Mouse (Mus musculus): Measurements from ENCODE around the gene Hoxb7. TPM values are rescaled to one million over a fixed set of nuclear protein-coding genes. Genes with fewer than 3 reads are reported as not detected.

Gene Hoxb7
- total and polyA plus RNA-seq, 2 experiments from 2014 or later = 0.20 TPM; not detected in 1

- Histone ChIP-seq H3K36me3 (replicated peaks; ENCODE audit: control insufficient read depth, insufficient read depth, low read length) (no peaks in the 10 kb centered on the region), H3K4me1 (ENCODE audit: control insufficient read depth, insufficient read depth) (no peaks in the 10 kb centered on the region), H3K27me3 (ENCODE audit: control insufficient read depth, insufficient read depth, low read length) (peaks cover 100% of the 10 kb centered on the region), H3K9ac (replicated peaks; ENCODE audit: low read depth, low read length) (no peak overlapping the region), H3K27ac (ENCODE audit: low read depth) (no peak overlapping the region), H3K9me3 (replicated peaks; ENCODE audit: control insufficient read depth, low read length) (no peaks in the 10 kb centered on the region), H3K4me2 (ENCODE audit: low read depth, low read length) (no peak overlapping the region), H3K4me3 (ENCODE audit: low read depth, low read length) (no peak overlapping the region)
- ATAC-seq (ENCODE audit: insufficient read depth, low read depth) (no peak), DNase-seq (ENCODE audit: low spot score) (no peak)
- no peak for TF ChIP-seq CTCF (IDR thresholded peaks at IDR 0.05; ENCODE audit: low read depth)
- no peak for TF ChIP-seq EP300 (IDR thresholded peaks at IDR 0.05; ENCODE audit: low read depth)
- WGBS = 32% methylated on average over 7 of the region's 7 CpGs
Measured at GRCm38 (mm10) chr11:96306183-96306907, 19.9 kb downstream of the Hoxb7 start.

GRCm38 (mm10) chr11:96306908-96307269, 20.5 kb downstream of the Hoxb7 start:
- H3K27ac ChIP-seq (ENCODE audit: low read depth) = no peak overlapping the region
- no peak overlapping the region for H3K4me3 ChIP-seq (ENCODE audit: low read depth, low read length)
- H3K27me3 ChIP-seq (ENCODE audit: control insufficient read depth, insufficient read depth, low read length) = peaks cover 100% of the 10 kb centered on the region
- no peak overlapping the region for H3K9ac ChIP-seq (replicated peaks; ENCODE audit: low read depth, low read length)
- WGBS = 24% methylated on average over 13 of the region's 13 CpGs
- H3K4me2 ChIP-seq (ENCODE audit: low read depth, low read length) = no peak overlapping the region
- H3K9me3 ChIP-seq (replicated peaks; ENCODE audit: control insufficient read depth, low read length) = no peaks in the 10 kb centered on the region
- no peaks in the 10 kb centered on the region for H3K36me3 ChIP-seq (replicated peaks; ENCODE audit: control insufficient read depth, insufficient read depth, low read length)
- H3K4me1 ChIP-seq (ENCODE audit: control insufficient read depth, insufficient read depth) = no peaks in the 10 kb centered on the region
- DNase-seq (ENCODE audit: low spot score) (no peak), ATAC-seq (ENCODE audit: insufficient read depth, low read depth) (no peak)
- TF ChIP-seq EP300 (IDR thresholded peaks at IDR 0.05; ENCODE audit: low read depth) (no peak), CTCF (IDR thresholded peaks at IDR 0.05; ENCODE audit: low read depth) (no peak)

DNA sequence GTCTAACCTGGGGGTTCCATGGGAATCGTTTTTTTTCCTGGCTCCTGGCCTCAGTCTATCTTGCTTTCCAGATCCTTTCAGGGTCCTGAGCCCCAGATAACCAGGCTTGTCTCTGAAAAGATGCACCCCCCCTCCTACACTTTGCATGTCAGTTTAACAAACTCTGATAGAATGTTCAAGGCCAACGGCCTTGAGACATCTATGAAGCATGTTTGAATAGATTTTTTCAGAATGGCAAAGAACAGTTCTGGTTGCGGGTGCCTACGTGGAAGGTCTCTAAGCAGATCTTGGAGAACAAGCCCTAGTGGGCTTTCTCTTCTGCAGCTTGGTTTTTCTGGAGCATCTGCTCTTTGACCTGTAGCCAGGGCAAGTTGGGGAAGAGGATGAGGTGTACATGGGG, 22.3 kb downstream of the Hoxb7 start:
- no peak for TF ChIP-seq CTCF (IDR thresholded peaks at IDR 0.05; ENCODE audit: low read depth)
- TF ChIP-seq EP300 (IDR thresholded peaks at IDR 0.05; ENCODE audit: low read depth) = no peak
- ATAC-seq (ENCODE audit: insufficient read depth, low read depth) (no peak), DNase-seq (ENCODE audit: low spot score) (no peak)
- H3K27me3 ChIP-seq (ENCODE audit: control insufficient read depth, insufficient read depth, low read length) = peaks cover 100% of the 10 kb centered on the region
- 26% methylated on average over 4 of the region's 4 CpGs for WGBS
- no peak overlapping the region for H3K9ac ChIP-seq (replicated peaks; ENCODE audit: low read depth, low read length)
- H3K4me1 ChIP-seq (ENCODE audit: control insufficient read depth, insufficient read depth) = no peaks in the 10 kb centered on the region
- H3K27ac ChIP-seq (ENCODE audit: low read depth) = no peak overlapping the region
- H3K4me3 ChIP-seq (ENCODE audit: low read depth, low read length) = no peak overlapping the region
- no peaks in the 10 kb centered on the region for H3K9me3 ChIP-seq (replicated peaks; ENCODE audit: control insufficient read depth, low read length)
- H3K4me2 ChIP-seq (ENCODE audit: low read depth, low read length) = no peak overlapping the region
- no peaks in the 10 kb centered on the region for H3K36me3 ChIP-seq (replicated peaks; ENCODE audit: control insufficient read depth, insufficient read depth, low read length)

GRCm38 (mm10) chr11:96309288-96309687, 22.9 kb downstream of the Hoxb7 start:
- Histone ChIP-seq H3K4me3 (ENCODE audit: low read depth, low read length) (no peak overlapping the region), H3K4me2 (ENCODE audit: low read depth, low read length) (no peak overlapping the region), H3K9ac (replicated peaks; ENCODE audit: low read depth, low read length) (no peak overlapping the region), H3K27ac (ENCODE audit: low read depth) (no peak overlapping the region), H3K4me1 (ENCODE audit: control insufficient read depth, insufficient read depth) (no peaks in the 10 kb centered on the region), H3K27me3 (ENCODE audit: control insufficient read depth, insufficient read depth, low read length) (peaks cover 100% of the 10 kb centered on the region), H3K36me3 (replicated peaks; ENCODE audit: control insufficient read depth, insufficient read depth, low read length) (no peaks in the 10 kb centered on the region), H3K9me3 (replicated peaks; ENCODE audit: control insufficient read depth, low read length) (no peaks in the 10 kb centered on the region)
- DNase-seq (ENCODE audit: low spot score) (no peak), ATAC-seq (ENCODE audit: insufficient read depth, low read depth) (no peak)
- 41% methylated on average over 4 of the region's 4 CpGs for whole genome bisulfite sequencing
- TF ChIP-seq EP300 (IDR thresholded peaks at IDR 0.05; ENCODE audit: low read depth) (no peak), CTCF (IDR thresholded peaks at IDR 0.05; ENCODE audit: low read depth) (no peak)

DNA sequence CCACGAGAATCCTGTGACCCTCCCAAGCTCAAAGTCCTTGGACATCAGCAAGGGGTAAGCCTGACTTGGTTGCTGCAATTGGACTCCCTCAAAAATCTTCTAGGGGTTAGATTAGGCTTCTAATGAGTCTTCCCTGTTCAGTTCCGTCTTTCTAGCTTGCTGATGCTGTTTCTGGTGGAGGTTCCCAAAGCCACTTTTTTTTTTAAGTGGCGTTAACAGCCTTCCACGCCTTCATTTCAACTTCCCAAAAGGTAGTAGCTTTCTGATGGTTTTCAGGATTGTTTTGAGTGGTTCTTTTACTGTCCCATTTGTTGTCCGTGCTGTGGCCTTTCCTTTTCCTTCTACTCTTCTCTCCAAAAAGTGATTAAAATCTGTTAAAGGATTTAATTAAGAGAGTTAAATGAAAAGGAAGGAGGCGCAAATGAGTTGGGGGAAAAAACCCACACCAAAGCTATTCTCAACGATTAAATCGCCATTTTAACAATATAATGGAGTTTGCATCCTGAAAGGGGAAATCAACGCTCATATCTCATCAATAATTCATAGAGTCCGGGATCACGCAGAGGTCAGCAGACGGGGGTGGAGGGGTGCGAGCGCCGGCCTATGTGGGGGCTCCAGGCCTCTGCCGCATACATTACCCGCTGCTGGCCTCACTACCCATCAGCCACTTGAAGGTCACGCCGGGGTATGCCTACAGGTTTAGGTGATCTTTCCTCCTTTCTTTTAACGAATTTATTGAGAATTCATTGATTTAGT, 23.9 kb downstream of the Hoxb7 start:
- Histone ChIP-seq H3K36me3 (replicated peaks; ENCODE audit: control insufficient read depth, insufficient read depth, low read length) (no peaks in the 10 kb centered on the region), H3K9me3 (replicated peaks; ENCODE audit: control insufficient read depth, low read length) (no peaks in the 10 kb centered on the region), H3K27me3 (ENCODE audit: control insufficient read depth, insufficient read depth, low read length) (peaks cover 100% of the 10 kb centered on the region), H3K27ac (ENCODE audit: low read depth) (no peak overlapping the region), H3K4me2 (ENCODE audit: low read depth, low read length) (no peak overlapping the region), H3K4me3 (ENCODE audit: low read depth, low read length) (no peak overlapping the region), H3K4me1 (ENCODE audit: control insufficient read depth, insufficient read depth) (no peaks in the 10 kb centered on the region), H3K9ac (replicated peaks; ENCODE audit: low read depth, low read length) (no peak overlapping the region)
- ATAC-seq (ENCODE audit: insufficient read depth, low read depth) = no peak
- DNase-seq (ENCODE audit: low spot score) = no peak
- no peak for TF ChIP-seq EP300 (IDR thresholded peaks at IDR 0.05; ENCODE audit: low read depth)
- TF ChIP-seq CTCF (IDR thresholded peaks at IDR 0.05; ENCODE audit: low read depth) = no peak
- WGBS = 19% methylated on average over 20 of the region's 20 CpGs
